8 mouse cellular contexts compared by ENCODE assay signal in the genomic region with DNA sequence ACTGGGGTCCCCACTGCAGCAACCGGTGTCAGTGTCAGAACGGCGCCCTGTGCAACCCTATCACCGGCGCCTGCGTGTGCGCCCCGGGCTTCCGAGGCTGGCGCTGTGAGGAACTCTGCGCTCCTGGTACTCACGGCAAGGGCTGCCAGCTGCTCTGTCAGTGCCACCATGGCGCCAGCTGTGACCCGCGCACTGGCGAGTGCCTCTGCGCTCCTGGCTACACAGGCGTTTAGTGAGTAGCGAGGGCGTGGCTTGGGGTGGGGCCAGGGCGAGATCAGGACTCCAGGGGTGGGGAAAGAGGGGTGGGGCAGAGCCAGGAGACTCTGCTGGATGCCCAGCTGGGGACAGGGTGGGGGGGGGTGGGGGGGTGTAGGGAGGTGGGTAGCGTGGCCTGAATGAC.
A peak's percentile ranks its signal among the peaks of the same experiment; 100 is the strongest.
DNase-seq lines count a peak whose midpoint lies in the region; ATAC-seq and TF ChIP-seq lines count a peak whose summit lies in the region.

No protein-coding gene starts in this region.

- intact Hi-C loops in gastrocnemius, adult 2 months (cut with DNase I), result no loop called here

- H3K4me2 ChIP-seq in hindbrain, postnatal 0 days (ENCODE audit: low read depth, low read length), result peak overlapping the region; percentile 42
- H3K4me2 ChIP-seq in liver, embryonic 11.5 days, result peak overlapping the region; percentile 54
- peak overlapping the region; percentile 48 for H3K4me2 ChIP-seq in neural tube, embryonic 13.5 days

- peak; percentile 61; the same call in 1 of the 2 replicates for ATAC-seq in hindbrain, postnatal 0 days
- ATAC-seq in liver, embryonic 11.5 days (replicated peaks; ENCODE audit: low FRiP score), result 0 out of 2 replicates have a peak, but pooled peaks have one; percentile 26
- no peak for ATAC-seq in neural tube, embryonic 13.5 days (ENCODE audit: low read depth)

- WGBS in hindbrain, postnatal 0 days, result 5% methylated on average over 22 of the region's 22 CpGs
- 4% methylated on average over 21 of the region's 22 CpGs for WGBS in liver, embryonic 11.5 days
- WGBS in neural tube, embryonic 13.5 days, result 3% methylated on average over 22 of the region's 22 CpGs

- TF ChIP-seq CTCF in gastrocnemius, adult 2 months (IDR thresholded peaks at IDR 0.05), result no peak
- no peak for TF ChIP-seq CTCF in hindbrain, postnatal 0 days (IDR thresholded peaks at IDR 0.05; ENCODE audit: low read depth)

- no peaks in the 10 kb centered on the region for H3K9me3 ChIP-seq in hindbrain, postnatal 0 days (ENCODE audit: low read length)
- H3K9me3 ChIP-seq in liver, embryonic 11.5 days (ENCODE audit: control insufficient read depth, low read length), result no peaks in the 10 kb centered on the region
- no peaks in the 10 kb centered on the region for H3K9me3 ChIP-seq in neural tube, embryonic 13.5 days

- H3K27ac ChIP-seq in gastrocnemius, adult 2 months, result no peak overlapping the region
- no peak overlapping the region for H3K27ac ChIP-seq in hindbrain, postnatal 0 days
- H3K27ac ChIP-seq in liver, embryonic 11.5 days (ENCODE audit: low read depth, low read length), result no peak overlapping the region
- H3K27ac ChIP-seq in neural tube, embryonic 13.5 days (replicated peaks), result no peak overlapping the region

- H3K4me3 ChIP-seq in gastrocnemius, adult 2 months, result no peak overlapping the region
- no peak overlapping the region for H3K4me3 ChIP-seq in hindbrain, postnatal 0 days (ENCODE audit: low read length)
- H3K4me3 ChIP-seq in liver, embryonic 11.5 days (ENCODE audit: low read depth, low read length), result peak overlapping the region; percentile 5; the same call in 1 of the 2 replicates
- no peak overlapping the region for H3K4me3 ChIP-seq in neural tube, embryonic 13.5 days

- no peaks in the 10 kb centered on the region for H3K36me3 ChIP-seq in hindbrain, postnatal 0 days (ENCODE audit: insufficient read depth, low read length)
- no peaks in the 10 kb centered on the region for H3K36me3 ChIP-seq in liver, embryonic 11.5 days (ENCODE audit: control insufficient read depth, insufficient read depth, low read length)
- no peaks in the 10 kb centered on the region for H3K36me3 ChIP-seq in neural tube, embryonic 13.5 days

- peaks cover 5% of the 10 kb centered on the region; the same call in 1 of the 2 replicates for H3K27me3 ChIP-seq in hindbrain, postnatal 0 days (ENCODE audit: insufficient read depth, low read length)
- peaks cover 24% of the 10 kb centered on the region for H3K27me3 ChIP-seq in liver, embryonic 11.5 days (replicated peaks; ENCODE audit: control insufficient read depth, insufficient read depth, low read length)
- H3K27me3 ChIP-seq in neural tube, embryonic 13.5 days, result peaks cover 49% of the 10 kb centered on the region

- peaks cover 20% of the 10 kb centered on the region for H3K4me1 ChIP-seq in hindbrain, postnatal 0 days (ENCODE audit: insufficient read depth, low read length)
- peaks cover 4% of the 10 kb centered on the region for H3K4me1 ChIP-seq in liver, embryonic 11.5 days (replicated peaks; ENCODE audit: control insufficient read depth, insufficient read depth, low read length)
- H3K4me1 ChIP-seq in neural tube, embryonic 13.5 days (replicated peaks), result peaks cover 49% of the 10 kb centered on the region

- peak; percentile 60 for DNase-seq in cerebellum, adult 11-12 months
- DNase-seq in cerebellum, adult 9-11 months, result no peak
- peak; percentile 38 for DNase-seq in adrenal gland, postnatal 25 days
- peak; percentile 69 for DNase-seq in gastrocnemius, adult 2 months
- DNase-seq in hindbrain, postnatal 0 days (ENCODE audit: low spot score), result peak; percentile 51
- DNase-seq in liver, embryonic 11.5 days (ENCODE audit: low spot score), result peak; percentile 39
- no peak for DNase-seq in natural killer cell, adult 2 months (ENCODE audit: low spot score in 2 of 2)

- H3K9ac ChIP-seq in hindbrain, postnatal 0 days (replicated peaks; ENCODE audit: low read length), result no peak overlapping the region
- no peak overlapping the region for H3K9ac ChIP-seq in liver, embryonic 11.5 days (ENCODE audit: low read depth, low read length)
- 0 out of 2 replicates have a peak overlapping the region, but pooled peaks have one; percentile 17 for H3K9ac ChIP-seq in neural tube, embryonic 13.5 days

Comparison
In these comparisons a context has a peak if more than half of its experiments do, and no peak if none do; other contexts are left out.
1. DNase-seq: peak in cerebellum, adult 11-12 months (single experiment), adrenal gland, postnatal 25 days (single experiment), gastrocnemius, adult 2 months (single experiment), hindbrain, postnatal 0 days (single experiment) and liver, embryonic 11.5 days (single experiment); none in cerebellum, adult 9-11 months (single experiment) and natural killer cell, adult 2 months (0 of 2).
2. Peak in every context shown above with its lines, with median percentiles within 50 percentile points of each other: H3K4me2 ChIP-seq.